Mouse (Mus musculus): Measurements from ENCODE around the gene Tspan18. TPM values are rescaled to one million over a fixed set of nuclear protein-coding genes. Genes with fewer than 3 reads are reported as not detected.

Gene Tspan18
- total and polyA plus RNA-seq, 3 experiments, result 9.4 to 21.3 (median 16.0) TPM

DNA sequence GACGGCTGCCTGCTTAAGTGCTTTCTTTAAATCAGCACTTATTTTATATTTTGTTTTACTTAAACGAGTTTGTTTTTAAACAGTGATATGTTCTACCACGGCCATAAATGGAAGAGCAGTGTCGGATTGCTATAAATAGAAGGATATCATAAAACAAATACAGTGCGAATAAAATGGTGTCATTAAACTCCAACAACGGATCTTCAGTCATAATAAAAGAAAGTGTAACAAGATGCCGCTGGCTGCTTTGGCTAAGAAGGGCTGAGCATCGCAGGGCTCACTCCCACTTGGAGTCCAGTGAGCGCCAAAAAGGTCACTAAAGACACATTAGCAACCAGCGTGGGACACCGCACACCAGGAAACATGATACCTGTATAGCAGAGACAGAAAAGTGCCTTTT lies 1.7 kb upstream of the Tspan18 start:
- WGBS, result 92% methylated on average over 11 of the region's 11 CpGs
- no peaks in the 10 kb centered on the region for H3K79me2 ChIP-seq (replicated peaks; ENCODE audit: control insufficient read depth, insufficient read depth, low read length)
- peaks cover 12% of the 10 kb centered on the region for H3K4me1 ChIP-seq (ENCODE audit: control insufficient read depth, insufficient read depth, low read length)
- no peak overlapping the region for H3K4me3 ChIP-seq
- no peak for TF ChIP-seq CTCF (IDR thresholded peaks at IDR 0.05)
- no peak for TF ChIP-seq EP300 (IDR thresholded peaks at IDR 0.05; ENCODE audit: insufficient read depth, low read depth, low read length)
- TF ChIP-seq POLR2A (IDR thresholded peaks at IDR 0.05; ENCODE audit: insufficient read depth, low read depth, low read length), result no peak
- no peak for DNase-seq
- no peaks in the 10 kb centered on the region for H3K27me3 ChIP-seq (ENCODE audit: control insufficient read depth, insufficient read depth, low read length)
- intact Hi-C loops (cut with DNase I), result loop anchor here (2.0 to 10.0 kb wide), 3 partner anchors 83 to 261 kb away; no protein-coding TSS in a partner anchor
- no peak overlapping the region for H3K9ac ChIP-seq (ENCODE audit: low read depth, low read length)
- no peaks in the 10 kb centered on the region; the same call in 1 of the 2 replicates for H3K36me3 ChIP-seq (ENCODE audit: control insufficient read depth, insufficient read depth, low read length)
- H3K27ac ChIP-seq, result no peak overlapping the region

DNA sequence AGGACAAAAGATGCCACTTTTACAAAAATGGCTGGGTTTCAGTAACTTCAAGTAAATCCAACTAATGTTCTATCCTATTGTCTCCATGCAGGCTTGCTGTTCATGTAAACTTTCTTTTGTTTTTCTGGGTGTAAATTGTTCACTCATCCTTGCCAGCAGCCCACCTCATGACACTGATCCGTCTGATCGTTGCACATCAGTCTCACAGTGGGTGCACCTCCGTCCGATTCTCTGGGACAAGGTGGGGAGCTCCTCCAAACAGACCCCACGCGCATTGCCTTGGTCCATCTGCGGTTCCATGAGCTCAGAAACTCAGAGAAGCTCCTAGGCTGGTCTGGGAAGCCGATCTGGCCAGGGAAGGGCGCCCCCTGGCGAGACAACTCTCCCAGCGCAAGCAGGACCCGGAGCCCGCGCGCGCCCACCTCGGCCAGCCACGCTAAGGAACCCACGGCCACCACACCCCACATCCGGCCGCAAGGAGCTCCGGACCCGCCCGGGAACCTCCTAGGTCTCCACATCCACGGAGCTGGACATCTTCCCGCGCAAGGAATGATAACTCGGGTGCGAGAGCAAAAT lies 976 bp downstream of the Tspan18 start:
- Histone ChIP-seq H3K27me3 (ENCODE audit: control insufficient read depth, insufficient read depth, low read length) (no peaks in the 10 kb centered on the region), H3K4me3 (peak overlapping the region; percentile 82), H3K4me1 (ENCODE audit: control insufficient read depth, insufficient read depth, low read length) (peaks cover 27% of the 10 kb centered on the region), H3K27ac (peak overlapping the region; percentile 87), H3K79me2 (replicated peaks; ENCODE audit: control insufficient read depth, insufficient read depth, low read length) (no peaks in the 10 kb centered on the region), H3K36me3 (ENCODE audit: control insufficient read depth, insufficient read depth, low read length) (peaks cover 2% of the 10 kb centered on the region; the same call in 1 of the 2 replicates), H3K9ac (ENCODE audit: low read depth, low read length) (peak overlapping the region; percentile 74)
- DNase-seq, result peak; percentile 89 to 93
- peak; percentile 94 for TF ChIP-seq CTCF (IDR thresholded peaks at IDR 0.05)
- no peak for TF ChIP-seq EP300 (IDR thresholded peaks at IDR 0.05; ENCODE audit: insufficient read depth, low read depth, low read length)
- TF ChIP-seq POLR2A (IDR thresholded peaks at IDR 0.05; ENCODE audit: insufficient read depth, low read depth, low read length), result no peak
- under 1% methylated on average over 29 of the region's 29 CpGs for WGBS
- intact Hi-C loops (cut with DNase I), result loop anchor here (1.0 to 10.0 kb wide), 6 partner anchors 31 to 259 kb away; no protein-coding TSS in a partner anchor

DNA sequence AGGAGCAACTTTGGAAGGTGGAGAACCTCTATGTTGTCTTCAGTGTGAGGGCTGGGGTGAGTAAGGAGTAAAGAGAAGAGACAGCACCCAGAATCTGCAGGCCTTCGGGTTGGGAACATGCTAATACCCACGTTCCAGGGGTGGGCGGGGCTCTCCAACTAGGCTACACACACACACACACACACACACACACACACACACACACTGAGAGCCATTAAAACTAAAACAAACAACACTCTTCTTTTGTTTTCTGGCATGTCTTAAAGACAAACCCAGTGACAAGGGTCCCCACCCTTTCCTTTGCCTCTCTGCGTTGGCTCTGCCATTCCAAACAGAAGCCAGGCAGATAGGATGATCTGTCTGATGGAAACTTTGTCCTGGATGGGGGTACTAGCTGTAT lies 2.0 kb downstream of the Tspan18 start:
- H3K9ac ChIP-seq (ENCODE audit: low read depth, low read length), result no peak overlapping the region

DNA sequence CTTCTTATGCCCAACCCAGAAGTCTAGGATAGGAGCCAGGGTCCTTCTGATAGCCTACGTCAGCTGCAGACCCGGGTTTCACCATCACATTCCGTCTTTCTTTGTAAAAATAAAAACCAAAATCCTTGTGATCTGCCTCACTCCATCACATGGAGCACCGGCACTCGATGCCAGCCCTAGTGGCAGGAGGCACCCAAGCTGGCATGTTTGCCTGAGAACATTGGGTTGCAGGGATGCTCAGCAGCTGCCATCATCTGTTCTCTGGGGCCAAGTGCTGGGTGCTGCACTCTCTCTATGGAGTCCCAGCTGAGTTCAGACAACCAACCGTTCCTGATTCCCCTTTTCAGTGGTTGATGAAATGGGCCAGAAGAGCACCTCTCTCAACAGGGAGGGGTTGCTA lies 3.2 kb downstream of the Tspan18 start:
- no peak overlapping the region for H3K9ac ChIP-seq (ENCODE audit: low read depth, low read length)
- no peak overlapping the region for H3K4me3 ChIP-seq
- 60% methylated on average over 6 of the region's 6 CpGs for WGBS
- no peak for DNase-seq
- intact Hi-C loops (cut with DNase I), result loop anchor here (10.0 kb wide), 1 partner anchor 256 kb away; no protein-coding TSS in a partner anchor
- TF ChIP-seq CTCF (IDR thresholded peaks at IDR 0.05), result no peak
- TF ChIP-seq POLR2A (IDR thresholded peaks at IDR 0.05; ENCODE audit: insufficient read depth, low read depth, low read length), result no peak
- no peak for TF ChIP-seq EP300 (IDR thresholded peaks at IDR 0.05; ENCODE audit: insufficient read depth, low read depth, low read length)
- no peaks in the 10 kb centered on the region for H3K27me3 ChIP-seq (ENCODE audit: control insufficient read depth, insufficient read depth, low read length)
- no peak overlapping the region; the same call in 1 of the 2 replicates for H3K27ac ChIP-seq
- H3K36me3 ChIP-seq (ENCODE audit: control insufficient read depth, insufficient read depth, low read length), result peaks cover 2% of the 10 kb centered on the region; the same call in 1 of the 2 replicates
- H3K79me2 ChIP-seq (replicated peaks; ENCODE audit: control insufficient read depth, insufficient read depth, low read length), result no peaks in the 10 kb centered on the region
- H3K4me1 ChIP-seq (ENCODE audit: control insufficient read depth, insufficient read depth, low read length), result peaks cover 32% of the 10 kb centered on the region

More for the DNA sequence above, 2.0 kb downstream of the Tspan18 start:
- no peaks in the 10 kb centered on the region for H3K27me3 ChIP-seq (ENCODE audit: control insufficient read depth, insufficient read depth, low read length)
- no peak overlapping the region for H3K4me3 ChIP-seq
- WGBS, result 46% methylated on average over 4 of the region's 4 CpGs
- H3K79me2 ChIP-seq (replicated peaks; ENCODE audit: control insufficient read depth, insufficient read depth, low read length), result no peaks in the 10 kb centered on the region
- peak; percentile 44 to 57 for DNase-seq
- peaks cover 2% of the 10 kb centered on the region; the same call in 1 of the 2 replicates for H3K36me3 ChIP-seq (ENCODE audit: control insufficient read depth, insufficient read depth, low read length)
- peaks cover 32% of the 10 kb centered on the region for H3K4me1 ChIP-seq (ENCODE audit: control insufficient read depth, insufficient read depth, low read length)
- peak; percentile 71; the same call in 1 of the 2 replicates for TF ChIP-seq EP300 (IDR thresholded peaks at IDR 0.05; ENCODE audit: insufficient read depth, low read depth, low read length)
- no peak for TF ChIP-seq CTCF (IDR thresholded peaks at IDR 0.05)
- intact Hi-C loops (cut with DNase I), result loop anchor here (2.0 to 10.0 kb wide), 3 partner anchors 29 to 257 kb away; no protein-coding TSS in a partner anchor
- H3K27ac ChIP-seq, result peak overlapping the region; percentile 47

DNA sequence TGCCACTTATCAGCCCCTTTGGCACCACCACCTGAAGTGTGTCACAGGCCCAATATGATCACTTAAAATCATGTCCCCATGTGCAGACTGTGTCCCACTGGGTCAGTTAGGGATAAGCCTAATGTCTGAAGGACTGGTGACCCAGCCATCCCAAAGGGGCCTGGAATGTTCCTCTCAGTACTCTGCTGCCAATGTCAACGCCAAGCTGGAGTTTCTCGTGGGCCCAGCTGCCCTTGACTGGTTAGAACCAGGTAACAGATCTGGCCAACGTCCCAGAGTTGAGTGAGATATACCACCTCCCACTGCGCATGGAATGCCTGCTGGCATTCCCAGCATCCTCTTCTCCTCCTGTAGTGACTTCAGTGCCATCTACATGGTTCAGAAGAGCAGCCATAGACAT lies 5.2 kb downstream of the Tspan18 start:
- no peak overlapping the region for H3K9ac ChIP-seq (ENCODE audit: low read depth, low read length)
- H3K27me3 ChIP-seq (ENCODE audit: control insufficient read depth, insufficient read depth, low read length), result no peaks in the 10 kb centered on the region
- intact Hi-C loops (cut with DNase I), result no loop called here
- peaks cover 31% of the 10 kb centered on the region for H3K4me1 ChIP-seq (ENCODE audit: control insufficient read depth, insufficient read depth, low read length)
- peaks cover 2% of the 10 kb centered on the region; the same call in 1 of the 2 replicates for H3K36me3 ChIP-seq (ENCODE audit: control insufficient read depth, insufficient read depth, low read length)
- peak; percentile 26 to 45 for DNase-seq
- 29% methylated on average over 4 of the region's 4 CpGs for WGBS
- no peaks in the 10 kb centered on the region; the same call in 1 of the 2 replicates for H3K79me2 ChIP-seq (replicated peaks; ENCODE audit: control insufficient read depth, insufficient read depth, low read length)
- H3K27ac ChIP-seq, result peak overlapping the region; percentile 1; the same call in 1 of the 2 replicates
- no peak for TF ChIP-seq POLR2A (IDR thresholded peaks at IDR 0.05; ENCODE audit: insufficient read depth, low read depth, low read length)
- TF ChIP-seq CTCF (IDR thresholded peaks at IDR 0.05), result no peak
- 0 out of 2 replicates have a peak, but pooled peaks have one; percentile 38 for TF ChIP-seq EP300 (IDR thresholded peaks at IDR 0.05; ENCODE audit: insufficient read depth, low read depth, low read length)
- no peak overlapping the region for H3K4me3 ChIP-seq

All from heart, adult 2 months (tissue).